Mouse (Mus musculus): ENCODE results near the gene Znrf1. TPM values are rescaled to one million over a fixed set of nuclear protein-coding genes. Genes with fewer than 3 reads are reported as not detected.

The Znrf1 gene
- polyA plus RNA-seq, 1 experiment: 88.8 TPM

DNA sequence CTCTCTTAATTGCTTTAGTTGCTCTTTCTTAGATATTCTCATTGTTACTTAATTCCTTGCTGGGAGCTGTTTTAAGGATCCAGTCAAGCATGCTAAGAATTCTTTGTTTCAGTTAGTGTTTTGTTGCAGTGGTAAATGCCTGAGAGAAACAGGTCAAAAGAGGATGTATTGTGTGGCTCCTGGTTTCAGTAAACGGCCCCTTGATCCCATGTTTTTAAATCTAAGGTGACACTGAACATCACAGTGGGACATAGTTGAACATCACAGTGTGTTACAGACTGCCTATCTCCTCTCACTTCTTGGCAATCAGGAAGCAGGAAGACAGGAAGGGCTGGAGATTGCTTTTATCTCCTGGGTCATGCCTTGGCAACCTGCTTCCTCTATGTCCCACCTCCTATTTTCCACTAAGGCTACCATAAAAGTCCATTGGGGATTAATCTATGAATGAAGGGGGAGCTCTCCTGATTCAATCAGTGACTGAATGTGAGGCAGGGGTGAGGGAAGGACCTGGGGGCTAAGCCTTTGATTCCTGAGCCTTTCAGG lies 121.5 kb downstream of the Znrf1 start:
- no peak for TF ChIP-seq POLR2A (IDR thresholded peaks at IDR 0.05; ENCODE audit: borderline replicate concordance, low read depth, low read length)
- no peak for TF ChIP-seq CTCF (IDR thresholded peaks at IDR 0.05; ENCODE audit: low read depth, low read length)
- H3K4me1 ChIP-seq (ENCODE audit: control insufficient read depth, insufficient read depth, low read length): peaks cover 46% of the 10 kb centered on the region
- H3K27ac ChIP-seq (ENCODE audit: insufficient read depth, low read depth, low read length): no peak overlapping the region
- H3K4me3 ChIP-seq (ENCODE audit: insufficient read depth, low read length): no peak overlapping the region

DNA sequence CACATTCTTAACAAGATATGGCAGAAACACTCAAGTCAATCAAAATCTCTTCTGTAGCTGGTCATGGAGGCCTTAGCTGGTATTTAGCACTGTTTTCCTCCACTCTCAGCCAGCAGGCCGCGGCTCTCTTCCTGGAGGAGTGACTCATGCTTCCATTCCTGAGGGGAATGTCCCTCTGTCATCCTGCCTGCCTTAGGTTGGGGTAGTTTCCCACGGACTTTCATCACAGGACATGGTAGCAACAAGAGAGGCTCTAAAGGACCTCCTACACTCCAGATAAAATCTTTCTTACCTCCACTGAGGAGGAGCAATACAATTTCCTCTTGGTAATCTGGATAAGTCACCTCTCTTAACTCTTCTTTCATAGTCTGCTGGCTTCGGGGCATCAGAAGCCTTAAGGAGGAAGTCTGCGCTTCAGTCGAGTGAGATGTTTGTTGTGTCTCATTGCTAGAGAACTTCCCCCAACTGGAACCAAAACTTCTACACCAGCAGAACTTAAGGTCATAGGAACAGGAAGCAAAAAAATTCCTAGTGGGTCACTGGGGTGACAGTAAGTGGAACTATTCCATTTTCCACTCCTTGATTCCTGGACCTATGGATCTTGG lies 123.0 kb downstream of the Znrf1 start:
- no peak for TF ChIP-seq POLR2A (IDR thresholded peaks at IDR 0.05; ENCODE audit: borderline replicate concordance, low read depth, low read length)
- no peak for TF ChIP-seq CTCF (IDR thresholded peaks at IDR 0.05; ENCODE audit: low read depth, low read length)
- peak overlapping the region; percentile 15 for H3K4me3 ChIP-seq (ENCODE audit: insufficient read depth, low read length)
- peaks cover 39% of the 10 kb centered on the region for H3K4me1 ChIP-seq (ENCODE audit: control insufficient read depth, insufficient read depth, low read length)
- peak overlapping the region; percentile 72 for H3K27ac ChIP-seq (ENCODE audit: insufficient read depth, low read depth, low read length)

- TF ChIP-seq CTCF (IDR thresholded peaks at IDR 0.05; ENCODE audit: low read depth, low read length) (peak; percentile 71), POLR2A (IDR thresholded peaks at IDR 0.05; ENCODE audit: borderline replicate concordance, low read depth, low read length) (no peak)
- Histone ChIP-seq H3K4me1 (ENCODE audit: control insufficient read depth, insufficient read depth, low read length) (peaks cover 26% of the 10 kb centered on the region), H3K27ac (ENCODE audit: insufficient read depth, low read depth, low read length) (no peak overlapping the region), H3K4me3 (ENCODE audit: insufficient read depth, low read length) (no peak overlapping the region)
Observed at GRCm38 (mm10) chr8:111662473-111662872, 126.6 kb downstream of the Znrf1 start.

GRCm38 (mm10) chr8:111666751-111667150 lies 130.9 kb downstream of the Znrf1 start:
- no peak overlapping the region for H3K4me3 ChIP-seq (ENCODE audit: insufficient read depth, low read length)
- no peaks in the 10 kb centered on the region for H3K4me1 ChIP-seq (ENCODE audit: control insufficient read depth, insufficient read depth, low read length)
- TF ChIP-seq CTCF (IDR thresholded peaks at IDR 0.05; ENCODE audit: low read depth, low read length) (no peak), POLR2A (IDR thresholded peaks at IDR 0.05; ENCODE audit: borderline replicate concordance, low read depth, low read length) (no peak)
- no peak overlapping the region for H3K27ac ChIP-seq (ENCODE audit: insufficient read depth, low read depth, low read length)

Other genes starting within 250 kb of the Znrf1 start
- 36.8 and 42.0 TPM in 2 replicates for gene Rfwd3, start 235.9 kb upstream of the Znrf1 start, polyA plus RNA-seq (2012; ENCODE audit: insufficient read depth, insufficient read length, missing spikeins)
- 15.9 and 21.2 TPM in 2 replicates for gene Mlkl, start 197.9 kb upstream of the Znrf1 start, polyA plus RNA-seq (2012; ENCODE audit: insufficient read depth, insufficient read length, missing spikeins)
- gene Fa2h, start 142.3 kb upstream of the Znrf1 start, polyA plus RNA-seq (2012; ENCODE audit: insufficient read depth, insufficient read length, missing spikeins): not detected in 2 replicates
- 4.8 and 5.7 TPM in 2 replicates for gene Wdr59, start 14.0 kb upstream of the Znrf1 start, polyA plus RNA-seq (2012; ENCODE audit: insufficient read depth, insufficient read length, missing spikeins)
- gene Ldhd, start 94.3 kb downstream of the Znrf1 start, polyA plus RNA-seq (2012; ENCODE audit: insufficient read depth, insufficient read length, missing spikeins): 0.24 and 0.43 TPM in 2 replicates
- 7.0 and 8.4 TPM in 2 replicates for gene Zfp1, start 107.3 kb downstream of the Znrf1 start, polyA plus RNA-seq (2012; ENCODE audit: insufficient read depth, insufficient read length, missing spikeins)
- gene Ctrb1, start 154.9 kb downstream of the Znrf1 start, polyA plus RNA-seq (2012; ENCODE audit: insufficient read depth, insufficient read length, missing spikeins): not detected in 2 replicates
- 0.40 and 0.56 TPM in 2 replicates for gene Bcar1, start 207.7 kb downstream of the Znrf1 start, polyA plus RNA-seq (2012; ENCODE audit: insufficient read depth, insufficient read length, missing spikeins)

Data from bone marrow macrophage, adult 2 months (primary cell).